Mouse (Mus musculus) brain, embryonic 14.5 days (tissue): Measurements from ENCODE around the gene Ccdc194.

Experiments used
- CTCF ChIP-seq: fragments of 200-500 bp; IDR thresholded peaks from 2 replicates; pipeline ENCODE4 v1.5.1; 2012; ENCODE audit warnings: inconsistent platforms, mild to moderate bottlenecking, moderate library complexity, borderline replicate concordance; ENCODE audit not compliant: insufficient read depth, insufficient read length; ENCODE audit errors: extremely low read depth
- POLR2A ChIP-seq: fragments of 200-500 bp; IDR thresholded peaks from 2 replicates; pipeline ENCODE4 v1.6.1; 2012; ENCODE audit warnings: mild to moderate bottlenecking, inconsistent platforms, borderline replicate concordance; ENCODE audit not compliant: poor library complexity, insufficient read depth, insufficient read length, severe bottlenecking; ENCODE audit errors: extremely low read depth

DNA sequence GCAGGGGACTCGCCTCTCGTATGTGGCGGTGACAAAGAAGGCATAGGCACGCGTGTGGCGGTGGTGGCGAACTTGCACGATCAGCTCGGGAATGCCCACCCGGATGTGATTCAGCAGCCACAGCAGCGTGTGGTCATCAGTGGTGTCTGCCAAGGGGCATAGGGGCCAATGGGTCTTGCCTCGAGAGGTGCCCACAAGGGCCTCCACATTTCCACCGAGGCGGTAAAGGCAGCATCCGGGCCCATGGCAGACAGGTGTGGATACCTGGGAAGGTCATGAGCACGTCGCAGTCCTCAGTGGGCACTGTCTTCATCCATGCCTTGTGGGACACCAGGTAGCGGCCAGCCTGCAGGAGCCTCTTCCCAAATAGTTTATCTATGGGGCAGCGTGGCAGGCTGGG lies 40.8 kb downstream of the Ccdc194 start:
- TF ChIP-seq CTCF (no peak), POLR2A (no peak)
